Mouse (Mus musculus): Measurements from ENCODE around the gene Olfr324. TPM values are rescaled to one million over a fixed set of nuclear protein-coding genes. Genes with fewer than 3 reads are reported as not detected.

The Olfr324 gene
- total RNA-seq, 1 experiment = not detected

DNA sequence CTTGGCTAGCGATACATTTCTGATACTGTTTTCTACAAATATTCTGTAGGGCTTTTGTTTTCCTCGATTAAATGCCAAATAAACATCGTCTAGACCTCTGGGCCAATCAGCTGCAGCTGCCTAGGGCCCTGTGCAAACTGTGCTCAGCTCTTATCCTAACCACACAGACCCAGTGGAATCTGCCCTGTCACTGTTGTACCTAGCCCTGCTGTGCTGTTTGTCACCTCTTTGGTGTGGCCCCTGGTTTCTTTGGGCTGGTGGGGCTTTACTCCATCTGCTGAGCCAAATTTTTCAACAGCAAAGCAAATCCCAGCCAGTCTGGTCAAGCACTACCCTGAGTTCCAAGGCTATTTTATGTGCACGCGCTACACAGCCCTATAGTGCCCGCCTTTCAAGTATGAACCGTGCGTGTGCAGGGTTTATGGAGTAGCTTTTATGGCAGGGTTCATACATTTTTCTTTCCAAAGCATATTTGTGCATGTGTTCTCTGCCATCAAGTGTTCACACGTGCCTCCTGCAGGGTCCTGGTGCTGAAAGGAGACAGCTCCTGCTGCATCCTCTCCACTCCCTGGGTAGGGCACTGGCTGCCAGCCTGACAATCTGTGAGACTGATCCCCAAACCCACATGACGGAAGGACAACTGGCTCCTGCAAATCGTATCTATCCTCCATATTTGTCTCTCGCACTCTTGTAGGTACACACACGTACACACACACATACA lies 46.9 kb downstream of the Olfr324 start:
- no peaks in the 10 kb centered on the region for H3K9me3 ChIP-seq (ENCODE audit: control insufficient read depth, insufficient read depth, low read depth, low read length)
- no peak overlapping the region for H3K9ac ChIP-seq (ENCODE audit: insufficient read depth, low read depth, low read length, poor library complexity, severe bottlenecking)
- no peaks in the 10 kb centered on the region for H3K36me3 ChIP-seq (ENCODE audit: control insufficient read depth, insufficient read depth, low read length, poor library complexity, severe bottlenecking)
- in situ Hi-C loops (cut with MboI; ENCODE audit: low sequenced_read_pairs in 2 of 2, unreplicated experiment in 2 of 2) = no loop called here
- H3K4me3 ChIP-seq (ENCODE audit: insufficient read depth in 1 of 2, low read depth in 1 of 2, low read length in 2 of 2, poor library complexity in 1 of 2, severe bottlenecking in 1 of 2) = no peak overlapping the region
- no peak for DNase-seq (ENCODE audit: low read depth, low spot score)
- TF ChIP-seq ZC3H11A (IDR thresholded peaks at IDR 0.05; ENCODE audit: borderline replicate concordance, low read depth, low read length) (no peak), HCFC1 (IDR thresholded peaks at IDR 0.05; ENCODE audit: borderline replicate concordance, insufficient read depth, low read length) (no peak), MAFK (IDR thresholded peaks at IDR 0.05; ENCODE audit: insufficient read depth, low read depth, low read length) (no peak), ZNF384 (IDR thresholded peaks at IDR 0.05; ENCODE audit: low read depth, low read length) (no peak), CHD2 (IDR thresholded peaks at IDR 0.05; ENCODE audit: low read depth, low read length) (no peak)
- no peak overlapping the region for H3K27ac ChIP-seq (ENCODE audit: insufficient read depth, low read depth, low read length, poor library complexity, severe bottlenecking)
- H3K4me1 ChIP-seq (ENCODE audit: control insufficient read depth in 2 of 2, insufficient read depth in 2 of 2, low read length in 2 of 2, poor library complexity in 1 of 2) = no peaks in the 10 kb centered on the region

DNA sequence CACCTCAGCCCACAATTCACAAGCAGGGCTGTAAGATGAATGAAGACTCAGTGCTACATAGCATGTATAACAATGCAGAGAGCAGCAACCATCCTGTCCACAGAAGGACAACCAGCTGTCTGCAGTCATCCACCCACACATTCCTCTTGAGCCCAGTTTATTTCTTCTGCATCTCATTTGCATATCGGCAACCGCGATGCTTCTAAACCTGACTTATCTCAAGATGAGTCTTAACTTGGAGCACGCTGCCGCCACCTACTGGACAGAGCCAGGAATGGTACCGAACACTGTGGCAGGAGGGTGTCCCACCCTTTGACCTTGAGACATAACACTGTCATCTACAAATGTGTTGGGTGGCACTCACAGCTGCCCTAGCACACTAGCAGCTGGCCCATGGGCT lies 48.4 kb downstream of the Olfr324 start:
- Histone ChIP-seq H3K27ac (ENCODE audit: insufficient read depth, low read depth, low read length, poor library complexity, severe bottlenecking) (no peak overlapping the region), H3K9me3 (ENCODE audit: control insufficient read depth, insufficient read depth, low read depth, low read length) (no peaks in the 10 kb centered on the region), H3K4me1 (ENCODE audit: control insufficient read depth in 2 of 2, insufficient read depth in 2 of 2, low read length in 2 of 2, poor library complexity in 1 of 2) (no peaks in the 10 kb centered on the region), H3K36me3 (ENCODE audit: control insufficient read depth, insufficient read depth, low read length, poor library complexity, severe bottlenecking) (no peaks in the 10 kb centered on the region), H3K9ac (ENCODE audit: insufficient read depth, low read depth, low read length, poor library complexity, severe bottlenecking) (no peak overlapping the region), H3K4me3 (ENCODE audit: insufficient read depth in 1 of 2, low read depth in 1 of 2, low read length in 2 of 2, poor library complexity in 1 of 2, severe bottlenecking in 1 of 2) (no peak overlapping the region)
- in situ Hi-C loops (cut with MboI; ENCODE audit: low sequenced_read_pairs in 2 of 2, unreplicated experiment in 2 of 2) = no loop called here
- TF ChIP-seq ZNF384 (IDR thresholded peaks at IDR 0.05; ENCODE audit: low read depth, low read length) = no peak
- 0 out of 2 replicates have a peak, but pooled peaks have one; percentile 12 for TF ChIP-seq ZC3H11A (IDR thresholded peaks at IDR 0.05; ENCODE audit: borderline replicate concordance, low read depth, low read length)
- peak; percentile 73 for DNase-seq (ENCODE audit: low read depth, low spot score)

Other genes starting within 250 kb of the Olfr324 start
- not detected in 2 replicates for gene Lypd8, start 216.1 kb upstream of the Olfr324 start, total RNA-seq (2012; rRNA removed)
- not detected in 2 replicates for gene 1810065E05Rik, start 174.0 kb upstream of the Olfr324 start, total RNA-seq (2012; rRNA removed)
- not detected in 2 replicates for gene Gm12253, start 162.6 kb upstream of the Olfr324 start, total RNA-seq (2012; rRNA removed)
- gene Lypd9, start 142.2 kb upstream of the Olfr324 start, total RNA-seq (2012; rRNA removed) = not detected in 2 replicates
- gene Olfr30, start 132.8 kb upstream of the Olfr324 start, total RNA-seq (2012; rRNA removed) = not detected in 2 replicates
- not detected in 2 replicates for gene Olfr332, start 102.6 kb upstream of the Olfr324 start, total RNA-seq (2012; rRNA removed)
- not detected in 2 replicates for gene Olfr331, start 92.5 kb upstream of the Olfr324 start, total RNA-seq (2012; rRNA removed)
- gene Olfr330, start 60.3 kb upstream of the Olfr324 start, total RNA-seq (2012; rRNA removed) = not detected in 2 replicates
- 0.26 and 0.27 TPM in 2 replicates for gene Olfr329-ps, start 48.7 kb upstream of the Olfr324 start, total RNA-seq (2012; rRNA removed)
- gene Olfr328, start 39.5 kb upstream of the Olfr324 start, total RNA-seq (2012; rRNA removed) = 0.18 and 0.37 TPM in 2 replicates
- gene Olfr224, start 24.6 kb upstream of the Olfr324 start, total RNA-seq (2012; rRNA removed) = not detected in 2 replicates
- gene Olfr325, start 17.4 kb upstream of the Olfr324 start, total RNA-seq (2012; rRNA removed) = not detected in 2 replicates
- gene 2210407C18Rik, start 21.0 kb downstream of the Olfr324 start, total RNA-seq (2012; rRNA removed) = not detected in 2 replicates
- gene Olfr323, start 35.4 kb downstream of the Olfr324 start, total RNA-seq (2012; rRNA removed) = not detected in 2 replicates
- gene Trim58, start 45.4 kb downstream of the Olfr324 start, total RNA-seq (2012; rRNA removed) = not detected in 2 replicates
- not detected in 2 replicates for gene Olfr322, start 63.7 kb downstream of the Olfr324 start, total RNA-seq (2012; rRNA removed)
- gene Olfr320, start 86.0 kb downstream of the Olfr324 start, total RNA-seq (2012; rRNA removed) = not detected in 2 replicates
- gene Olfr319, start 104.0 kb downstream of the Olfr324 start, total RNA-seq (2012; rRNA removed) = not detected in 2 replicates
- not detected in 2 replicates for gene Olfr318, start 128.9 kb downstream of the Olfr324 start, total RNA-seq (2012; rRNA removed)
- not detected in 2 replicates for gene Olfr317, start 144.1 kb downstream of the Olfr324 start, total RNA-seq (2012; rRNA removed)
- gene Olfr316, start 157.6 kb downstream of the Olfr324 start, total RNA-seq (2012; rRNA removed) = not detected in 2 replicates
- not detected in 2 replicates for gene Olfr315, start 178.1 kb downstream of the Olfr324 start, total RNA-seq (2012; rRNA removed)
- not detected in 2 replicates for gene Olfr314, start 187.8 kb downstream of the Olfr324 start, total RNA-seq (2012; rRNA removed)
- gene Fam183b, start 206.8 kb downstream of the Olfr324 start, total RNA-seq (2012; rRNA removed) = 2.3 and 2.7 TPM in 2 replicates
- not detected in 2 replicates for gene Olfr313, start 219.9 kb downstream of the Olfr324 start, total RNA-seq (2012; rRNA removed)
- gene Olfr312, start 234.1 kb downstream of the Olfr324 start, total RNA-seq (2012; rRNA removed) = not detected in 2 replicates
- gene Olfr311, start 244.1 kb downstream of the Olfr324 start, total RNA-seq (2012; rRNA removed) = not detected in 2 replicates